Mouse (Mus musculus) inflammation-experienced regulatory T-cells, adult 6 months (primary cell): ENCODE data around the gene Cisd3. TPM values are rescaled to one million over a fixed set of nuclear protein-coding genes. Genes with fewer than 3 reads are reported as not detected.

Source experiments
- ATAC-seq: one replicate; pipeline ENCODE4 v1.8.0; 2017
- polyA plus RNA-seq, 3 experiments: library from polyadenylated mRNA; unstranded; fragments of 100-300 nt; shearing (Covaris generic); gene quantifications; one replicate each; pipeline ENCODE4 v1.2.1; 2017

Gene Cisd3
- polyA plus RNA-seq, 3 experiments from 2014 or later: 69.0 to 129 (median 86.9) TPM

GRCm38 (mm10) chr11:97663528-97664338 is 21.9 kb upstream of the Cisd3 start:
- ATAC-seq: no peak

- no peak for ATAC-seq
Measured at GRCm38 (mm10) chr11:97664339-97664665, 21.3 kb upstream of the Cisd3 start.

- peak; percentile 55 for ATAC-seq
Measured at GRCm38 (mm10) chr11:97664771-97665240, 20.8 kb upstream of the Cisd3 start.

- ATAC-seq: no peak
Measured at GRCm38 (mm10) chr11:97665431-97665830, 20.2 kb upstream of the Cisd3 start.

- no peak for ATAC-seq
Measured at GRCm38 (mm10) chr11:97666221-97666620, 19.4 kb upstream of the Cisd3 start.

- ATAC-seq: no peak
Measured at GRCm38 (mm10) chr11:97666794-97667193, 18.8 kb upstream of the Cisd3 start.

GRCm38 (mm10) chr11:97668160-97668559 is 17.5 kb upstream of the Cisd3 start:
- ATAC-seq: no peak

GRCm38 (mm10) chr11:97669268-97669667 is 16.4 kb upstream of the Cisd3 start:
- no peak for ATAC-seq

- no peak for ATAC-seq
Measured at GRCm38 (mm10) chr11:97669829-97670228, 15.8 kb upstream of the Cisd3 start.

- ATAC-seq: no peak
Measured at GRCm38 (mm10) chr11:97670234-97671176, 15.1 kb upstream of the Cisd3 start.

GRCm38 (mm10) chr11:97671177-97671527 is 14.5 kb upstream of the Cisd3 start:
- ATAC-seq: no peak

- no peak for ATAC-seq
Measured at GRCm38 (mm10) chr11:97673148-97673547, 12.5 kb upstream of the Cisd3 start.

- ATAC-seq: no peak
Measured at GRCm38 (mm10) chr11:97676050-97676754, 9.4 kb upstream of the Cisd3 start.

GRCm38 (mm10) chr11:97677381-97677780 is 8.2 kb upstream of the Cisd3 start:
- no peak for ATAC-seq

GRCm38 (mm10) chr11:97677842-97678241 is 7.8 kb upstream of the Cisd3 start:
- ATAC-seq: no peak

- no peak for ATAC-seq
Measured at GRCm38 (mm10) chr11:97678301-97678700, 7.3 kb upstream of the Cisd3 start.

- ATAC-seq: no peak
Measured at GRCm38 (mm10) chr11:97680430-97680829, 5.2 kb upstream of the Cisd3 start.

GRCm38 (mm10) chr11:97682504-97683055 is 3.0 kb upstream of the Cisd3 start:
- ATAC-seq: no peak

GRCm38 (mm10) chr11:97684063-97684680 is 1.5 kb upstream of the Cisd3 start:
- ATAC-seq: peak; percentile 87

GRCm38 (mm10) chr11:97684766-97685165 is 860 bp upstream of the Cisd3 start:
- ATAC-seq: no peak

GRCm38 (mm10) chr11:97686322-97686908 is 789 bp downstream of the Cisd3 start:
- ATAC-seq: no peak

GRCm38 (mm10) chr11:97687061-97687460 is 1.4 kb downstream of the Cisd3 start:
- ATAC-seq: no peak
